16 mouse cellular contexts compared by ENCODE assay signal in the genomic region with DNA sequence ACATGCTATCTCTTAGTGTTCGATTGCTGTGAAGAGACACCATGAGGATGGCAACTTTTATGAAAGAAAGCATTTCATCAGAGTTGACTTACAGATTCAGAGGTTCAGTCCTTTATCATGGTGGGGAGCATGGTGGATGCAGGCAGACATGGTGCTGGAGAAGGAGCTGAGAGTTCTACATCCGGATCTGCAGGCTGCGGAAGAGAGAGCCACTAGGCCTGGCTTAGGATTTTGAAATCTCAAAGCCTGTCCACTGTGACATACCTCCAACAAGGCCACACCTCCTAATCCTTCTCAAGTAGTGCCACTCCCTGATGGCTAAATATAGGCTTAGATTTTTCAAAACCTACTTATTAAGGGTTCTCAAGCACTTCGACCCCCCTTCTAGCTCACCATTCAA.
"Had no signal": no experiment of that assay in that cellular context is flagged by ENCODE, and none has a peak within 500 bp of the region (broad histone marks: within the 10 kb centered on the region; RNA-seq: fewer than 3 reads in every experiment).

No protein-coding gene starts in this region.

- H3K27me3 ChIP-seq: neural tube, embryonic 13.5 days; neural tube, embryonic 15.5 days; stomach, embryonic 15.5 days had no signal

- H3K9me3 ChIP-seq: neural tube, embryonic 13.5 days; neural tube, embryonic 15.5 days; stomach, embryonic 15.5 days had no signal

- H3K4me1 ChIP-seq: neural tube, embryonic 13.5 days; neural tube, embryonic 15.5 days; stomach, embryonic 15.5 days had no signal

- H3K36me3 ChIP-seq: neural tube, embryonic 13.5 days; neural tube, embryonic 15.5 days; stomach, embryonic 15.5 days had no signal

- H3K4me3 ChIP-seq: neural tube, embryonic 13.5 days; neural tube, embryonic 15.5 days; stomach, embryonic 15.5 days had no signal

- DNase-seq: retina, postnatal 1 day; right cerebral cortex, adult 18-20 months; right cerebral cortex, postnatal 14 days; right cerebral cortex, postnatal 25 days; right cerebral cortex, postnatal 4 days; spleen, adult 18-20 months; thymus, adult 18-20 months; thymus, adult 2 months; thymus, postnatal 14 days; thymus, postnatal 25 days; thymus, postnatal 36 days; thymus, postnatal 4 days had no signal

- H3K27ac ChIP-seq: neural tube, embryonic 13.5 days; neural tube, embryonic 15.5 days; stomach, embryonic 15.5 days; stomach, postnatal 0 days had no signal
